Mouse (Mus musculus): ENCODE measurements around the gene Hyal3. TPM values are rescaled to one million over a fixed set of nuclear protein-coding genes. Genes with fewer than 3 reads are reported as not detected.
A peak's percentile ranks its signal among the peaks of the same experiment; 100 is the strongest.

Hyal3 gene
- polyA plus RNA-seq, 1 experiment, result 1.6 TPM

- TF ChIP-seq POLR2A (IDR thresholded peaks at IDR 0.05; ENCODE audit: low read depth, low read length) (no peak), CTCF (conservative IDR thresholded peaks at IDR 0.05; ENCODE audit: insufficient read depth, insufficient read length, low read depth, low read length) (no peak)
- WGBS, result 58% methylated on average over 6 of the region's 6 CpGs
- Histone ChIP-seq H3K27me3 (replicated peaks; ENCODE audit: control insufficient read depth, insufficient read depth, low read length) (no peaks in the 10 kb centered on the region), H3K36me3 (ENCODE audit: control insufficient read depth, insufficient read depth, low read length) (no peaks in the 10 kb centered on the region), H3K27ac (ENCODE audit: insufficient read depth, low read depth, low read length) (no peak overlapping the region), H3K4me1 (ENCODE audit: control insufficient read depth, insufficient read depth, low read length) (peaks cover 24% of the 10 kb centered on the region), H3K4me3 (ENCODE audit: insufficient read depth, low read depth, low read length) (no peak overlapping the region)
- no peak for DNase-seq
These were observed 22.6 kb downstream of the Hyal3 start for GRCm38 (mm10) chr9:107603251-107603650.

GRCm38 (mm10) chr9:107605041-107605661, 24.5 kb downstream of the Hyal3 start:
- TF ChIP-seq CTCF (conservative IDR thresholded peaks at IDR 0.05; ENCODE audit: insufficient read depth, insufficient read length, low read depth, low read length), result no peak
- no peak for TF ChIP-seq POLR2A (IDR thresholded peaks at IDR 0.05; ENCODE audit: low read depth, low read length)
- 22% methylated on average over 23 of the region's 23 CpGs for WGBS
- H3K27me3 ChIP-seq (replicated peaks; ENCODE audit: control insufficient read depth, insufficient read depth, low read length), result no peaks in the 10 kb centered on the region
- H3K36me3 ChIP-seq (ENCODE audit: control insufficient read depth, insufficient read depth, low read length), result no peaks in the 10 kb centered on the region
- peak overlapping the region; percentile 42 for H3K4me3 ChIP-seq (ENCODE audit: insufficient read depth, low read depth, low read length)
- H3K4me1 ChIP-seq (ENCODE audit: control insufficient read depth, insufficient read depth, low read length), result peaks cover 29% of the 10 kb centered on the region
- DNase-seq, result peak; percentile 78
- peak overlapping the region; percentile 99 for H3K27ac ChIP-seq (ENCODE audit: insufficient read depth, low read depth, low read length)

GRCm38 (mm10) chr9:107606591-107606990, 26.0 kb downstream of the Hyal3 start:
- peak overlapping the region; percentile 99 for H3K27ac ChIP-seq (ENCODE audit: insufficient read depth, low read depth, low read length)
- H3K4me1 ChIP-seq (ENCODE audit: control insufficient read depth, insufficient read depth, low read length), result peaks cover 31% of the 10 kb centered on the region
- peak overlapping the region; percentile 65 for H3K4me3 ChIP-seq (ENCODE audit: insufficient read depth, low read depth, low read length)
- 22% methylated on average over 9 of the region's 9 CpGs for WGBS
- peak; percentile 66 for DNase-seq
- no peaks in the 10 kb centered on the region for H3K27me3 ChIP-seq (replicated peaks; ENCODE audit: control insufficient read depth, insufficient read depth, low read length)
- no peaks in the 10 kb centered on the region for H3K36me3 ChIP-seq (ENCODE audit: control insufficient read depth, insufficient read depth, low read length)
- TF ChIP-seq POLR2A (IDR thresholded peaks at IDR 0.05; ENCODE audit: low read depth, low read length) (peak; percentile 65), CTCF (conservative IDR thresholded peaks at IDR 0.05; ENCODE audit: insufficient read depth, insufficient read length, low read depth, low read length) (no peak)

GRCm38 (mm10) chr9:107607036-107607435, 26.4 kb downstream of the Hyal3 start:
- H3K4me1 ChIP-seq (ENCODE audit: control insufficient read depth, insufficient read depth, low read length), result peaks cover 34% of the 10 kb centered on the region
- H3K27me3 ChIP-seq (replicated peaks; ENCODE audit: control insufficient read depth, insufficient read depth, low read length), result no peaks in the 10 kb centered on the region
- TF ChIP-seq CTCF (conservative IDR thresholded peaks at IDR 0.05; ENCODE audit: insufficient read depth, insufficient read length, low read depth, low read length), result no peak
- TF ChIP-seq POLR2A (IDR thresholded peaks at IDR 0.05; ENCODE audit: low read depth, low read length), result no peak
- H3K27ac ChIP-seq (ENCODE audit: insufficient read depth, low read depth, low read length), result peak overlapping the region; percentile 99
- H3K36me3 ChIP-seq (ENCODE audit: control insufficient read depth, insufficient read depth, low read length), result no peaks in the 10 kb centered on the region
- WGBS, result 40% methylated on average over 2 of the region's 2 CpGs
- peak overlapping the region; percentile 65 for H3K4me3 ChIP-seq (ENCODE audit: insufficient read depth, low read depth, low read length)
- no peak for DNase-seq

DNA sequence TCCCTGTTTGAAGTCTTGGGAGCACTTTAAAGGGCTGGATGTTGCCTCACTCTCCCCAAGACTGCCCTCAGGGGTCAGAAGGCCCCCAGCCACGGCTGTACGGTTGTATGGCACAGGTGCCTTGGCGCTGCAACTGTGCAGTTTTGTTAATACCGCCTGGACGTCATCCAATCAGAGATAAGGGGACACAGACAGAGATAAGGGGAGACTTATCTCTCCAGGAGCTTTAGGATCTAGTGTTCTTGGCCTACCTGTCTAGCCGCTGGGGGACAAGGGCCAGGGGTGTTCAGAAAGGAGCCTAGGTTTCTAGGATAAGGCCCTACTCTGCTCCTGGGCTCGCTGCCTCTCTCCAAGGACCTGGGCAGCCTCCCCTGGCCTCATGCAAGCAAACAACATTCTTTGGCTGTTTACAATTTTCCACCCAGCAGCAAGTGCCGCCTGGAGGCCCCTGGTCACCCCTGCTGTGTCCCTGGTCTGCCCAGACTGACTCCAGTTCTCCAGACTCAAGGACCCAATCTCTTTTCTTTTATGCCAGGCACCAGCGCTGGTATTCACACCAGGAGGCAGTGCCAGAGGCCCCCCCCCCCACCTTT, 27.1 kb downstream of the Hyal3 start:
- Histone ChIP-seq H3K4me3 (ENCODE audit: insufficient read depth, low read depth, low read length) (peak overlapping the region; percentile 65), H3K36me3 (ENCODE audit: control insufficient read depth, insufficient read depth, low read length) (no peaks in the 10 kb centered on the region), H3K27me3 (replicated peaks; ENCODE audit: control insufficient read depth, insufficient read depth, low read length) (no peaks in the 10 kb centered on the region), H3K27ac (ENCODE audit: insufficient read depth, low read depth, low read length) (peak overlapping the region; percentile 99), H3K4me1 (ENCODE audit: control insufficient read depth, insufficient read depth, low read length) (peaks cover 34% of the 10 kb centered on the region)
- TF ChIP-seq POLR2A (IDR thresholded peaks at IDR 0.05; ENCODE audit: low read depth, low read length) (no peak), CTCF (conservative IDR thresholded peaks at IDR 0.05; ENCODE audit: insufficient read depth, insufficient read length, low read depth, low read length) (no peak)
- 54% methylated on average over 9 of the region's 9 CpGs for WGBS
- DNase-seq, result peak; percentile 58

- peaks cover 38% of the 10 kb centered on the region for H3K4me1 ChIP-seq (ENCODE audit: control insufficient read depth, insufficient read depth, low read length)
- peak; percentile 68 for DNase-seq
- 37% methylated on average over 11 of the region's 12 CpGs for WGBS
- TF ChIP-seq POLR2A (IDR thresholded peaks at IDR 0.05; ENCODE audit: low read depth, low read length), result no peak
- no peak for TF ChIP-seq CTCF (conservative IDR thresholded peaks at IDR 0.05; ENCODE audit: insufficient read depth, insufficient read length, low read depth, low read length)
- H3K27ac ChIP-seq (ENCODE audit: insufficient read depth, low read depth, low read length), result peak within 1 kb of the TSS; percentile 99
- no peaks in the 10 kb centered on the region for H3K27me3 ChIP-seq (replicated peaks; ENCODE audit: control insufficient read depth, insufficient read depth, low read length)
- peak within 1 kb of the TSS; percentile 65 for H3K4me3 ChIP-seq (ENCODE audit: insufficient read depth, low read depth, low read length)
- no peaks in the 10 kb centered on the region for H3K36me3 ChIP-seq (ENCODE audit: control insufficient read depth, insufficient read depth, low read length)
These were observed 28.3 kb downstream of the Hyal3 start, which contains the start of gene Sema3b for GRCm38 (mm10) chr9:107608741-107609432. Sema3b (minus strand) TSS chr9:107609229.

GRCm38 (mm10) chr9:107609433-107609830, 28.8 kb downstream of the Hyal3 start:
- H3K27ac ChIP-seq (ENCODE audit: insufficient read depth, low read depth, low read length), result peak overlapping the region; percentile 32; the same call in 1 of the 2 replicates
- peaks cover 32% of the 10 kb centered on the region for H3K4me1 ChIP-seq (ENCODE audit: control insufficient read depth, insufficient read depth, low read length)
- no peak for DNase-seq
- H3K27me3 ChIP-seq (replicated peaks; ENCODE audit: control insufficient read depth, insufficient read depth, low read length), result no peaks in the 10 kb centered on the region
- H3K36me3 ChIP-seq (ENCODE audit: control insufficient read depth, insufficient read depth, low read length), result no peaks in the 10 kb centered on the region
- H3K4me3 ChIP-seq (ENCODE audit: insufficient read depth, low read depth, low read length), result no peak overlapping the region
- TF ChIP-seq POLR2A (IDR thresholded peaks at IDR 0.05; ENCODE audit: low read depth, low read length), result no peak
- no peak for TF ChIP-seq CTCF (conservative IDR thresholded peaks at IDR 0.05; ENCODE audit: insufficient read depth, insufficient read length, low read depth, low read length)
- WGBS, result 67% methylated on average over 4 of the region's 4 CpGs

Data from kidney, adult 2 months (tissue).